Mouse (Mus musculus) gastrocnemius, postnatal 36 days (tissue): ENCODE results near the gene BC004004. TPM values are rescaled to one million over a fixed set of nuclear protein-coding genes. Genes with fewer than 3 reads are reported as not detected.
A peak's percentile ranks its signal among the peaks of the same experiment; 100 is the strongest.
"Not testable (repeated sequence)": the region's sequence is repeated elsewhere in the genome, so short reads cannot be mapped to it uniquely, and the experiment has no call there.

ENCODE experiments used
- DNase-seq, 2 experiments: peaks; one replicate each; pipeline ENCODE4 v3.0.0; 2022
- intact Hi-C: fragments of 180-260 bp; cut with DNase I; formaldehyde crosslinking; loops from one replicate; pipeline ENCODE4 v1.15.1; 2025
- long read RNA-seq, 2 experiments: library from polyadenylated mRNA; stranded (forward); transcript quantifications; one replicate each; pipeline ENCODE4 v2.0.0; 2021
- total RNA-seq, 2 experiments: library from RNA; stranded (reverse); gene quantifications; 2 replicates each; pipeline ENCODE4 v1.2.3; 2021

Gene BC004004
- total RNA-seq = 100 to 1,000 TPM; 104 to 106 TPM
- long read RNA-seq, experiment 1, full-length matches to known transcripts = 82 of 119 reads
- long read RNA-seq, experiment 1, partial matches to known transcripts = 6 of 119 reads
- long read RNA-seq, experiment 1, other reads (novel, unspliced or antisense) = 31 of 119 reads
- long read RNA-seq, experiment 2, full-length matches to known transcripts = 139 of 172 reads
- long read RNA-seq, experiment 2, partial matches to known transcripts = 4 of 172 reads
- long read RNA-seq, experiment 2, other reads (novel, unspliced or antisense) = 29 of 172 reads

- intact Hi-C loops = loop anchor here (1.0 to 5.0 kb wide), 2 partner anchors 58 to 102 kb away; no protein-coding TSS in a partner anchor
- DNase-seq = peak; percentile 93 to 95
These were observed at the start of gene BC004004 for GRCm38 (mm10) chr17:29268682-29269348. Gene BC004004 (plus strand): TSS chr17:29268788.

- DNase-seq = no peak
- intact Hi-C loops = no loop called here
These were observed 48.0 kb upstream of the BC004004 start for GRCm38 (mm10) chr17:29220631-29221030.

GRCm38 (mm10) chr17:29231109-29231508 lies 37.5 kb upstream of the BC004004 start:
- DNase-seq = no peak
- intact Hi-C loops = no loop called here

- DNase-seq = no peak
- intact Hi-C loops = no loop called here
These were observed 32.5 kb upstream of the BC004004 start for GRCm38 (mm10) chr17:29236111-29236510.

- intact Hi-C loops = no loop called here
- DNase-seq = no peak
These were observed 31.3 kb upstream of the BC004004 start for GRCm38 (mm10) chr17:29237267-29237771.

- DNase-seq = no peak
- intact Hi-C loops = no loop called here
These were observed 30.7 kb upstream of the BC004004 start, which contains the start of gene Cpne5 for GRCm38 (mm10) chr17:29237772-29238420. Gene Cpne5 (minus strand): TSS chr17:29238167.

GRCm38 (mm10) chr17:29238421-29238945 lies 30.1 kb upstream of the BC004004 start:
- no peak for DNase-seq

GRCm38 (mm10) chr17:29244912-29245311 lies 23.7 kb upstream of the BC004004 start:
- no peak for DNase-seq
- intact Hi-C loops = loop anchor here (5.0 kb wide), 1 partner anchor 198 kb away; no protein-coding TSS in a partner anchor

More at GRCm38 (mm10) chr17:29238421-29238945, 30.1 kb upstream of the BC004004 start:
- intact Hi-C loops = no loop called here

GRCm38 (mm10) chr17:29245725-29246124 lies 22.9 kb upstream of the BC004004 start:
- intact Hi-C loops = loop anchor here (5.0 kb wide), 1 partner anchor 198 kb away; no protein-coding TSS in a partner anchor
- no peak for DNase-seq

- intact Hi-C loops = loop anchor here (5.0 kb wide), 1 partner anchor 199 kb away; no protein-coding TSS in a partner anchor
- no peak for DNase-seq
These were observed 22.0 kb upstream of the BC004004 start for GRCm38 (mm10) chr17:29246602-29247001.

GRCm38 (mm10) chr17:29247881-29248280 lies 20.7 kb upstream of the BC004004 start:
- intact Hi-C loops = loop anchor here (2.0 to 5.0 kb wide), 2 partner anchors 73 to 201 kb away; no protein-coding TSS in a partner anchor
- DNase-seq = no peak

GRCm38 (mm10) chr17:29249512-29249911 lies 19.1 kb upstream of the BC004004 start:
- intact Hi-C loops = loop anchor here (2.0 to 5.0 kb wide), 2 partner anchors 75 to 202 kb away; no protein-coding TSS in a partner anchor
- no peak for DNase-seq

- intact Hi-C loops, DNase-seq: not testable (repeated sequence)
These were observed 17.6 kb upstream of the BC004004 start for GRCm38 (mm10) chr17:29251006-29251405.

- no peak for DNase-seq
- intact Hi-C loops = no loop called here
These were observed 16.8 kb upstream of the BC004004 start for GRCm38 (mm10) chr17:29251608-29252390.

GRCm38 (mm10) chr17:29253236-29253635 lies 15.4 kb upstream of the BC004004 start:
- DNase-seq = no peak
- intact Hi-C loops = no loop called here

GRCm38 (mm10) chr17:29253684-29254083 lies 14.9 kb upstream of the BC004004 start:
- no peak for DNase-seq
- intact Hi-C loops = no loop called here

GRCm38 (mm10) chr17:29254784-29255183 lies 13.8 kb upstream of the BC004004 start:
- intact Hi-C loops = loop anchor here (5.0 kb wide), 1 partner anchor 258 kb away; no protein-coding TSS in a partner anchor

GRCm38 (mm10) chr17:29256507-29256906 lies 12.1 kb upstream of the BC004004 start:
- no peak for DNase-seq
- intact Hi-C loops = loop anchor here (5.0 kb wide), 1 partner anchor 256 kb away; no protein-coding TSS in a partner anchor

More at GRCm38 (mm10) chr17:29254784-29255183, 13.8 kb upstream of the BC004004 start:
- not testable (repeated sequence) for DNase-seq

GRCm38 (mm10) chr17:29257001-29257511 lies 11.5 kb upstream of the BC004004 start:
- DNase-seq = no peak
- intact Hi-C loops = loop anchor here (5.0 kb wide), 1 partner anchor 255 kb away; no protein-coding TSS in a partner anchor
